Mouse (Mus musculus) cerebellum, adult 2 months (tissue): ENCODE measurements at regions not wholly inside any gene's neighbourhood (a gene's known extent, or its start where the extent isn't known, plus 50 kb on each side); places are given as distances from the start of the nearest gene placed in this dataset.

Experiments used
- CTCF ChIP-seq: fragments of 200-500 bp; IDR thresholded peaks from 2 replicates; pipeline ENCODE4 v1.5.1; 2011; ENCODE audit warnings: low read depth, mild to moderate bottlenecking, control low read depth, low read length, moderate library complexity, borderline replicate concordance; ENCODE audit not compliant: insufficient read depth
- POLR2A ChIP-seq: fragments of 200-500 bp; IDR thresholded peaks from 2 replicates; pipeline ENCODE4 v1.6.1; 2011; ENCODE audit warnings: low read length, control low read depth, borderline replicate concordance; ENCODE audit not compliant: insufficient read depth

DNA sequence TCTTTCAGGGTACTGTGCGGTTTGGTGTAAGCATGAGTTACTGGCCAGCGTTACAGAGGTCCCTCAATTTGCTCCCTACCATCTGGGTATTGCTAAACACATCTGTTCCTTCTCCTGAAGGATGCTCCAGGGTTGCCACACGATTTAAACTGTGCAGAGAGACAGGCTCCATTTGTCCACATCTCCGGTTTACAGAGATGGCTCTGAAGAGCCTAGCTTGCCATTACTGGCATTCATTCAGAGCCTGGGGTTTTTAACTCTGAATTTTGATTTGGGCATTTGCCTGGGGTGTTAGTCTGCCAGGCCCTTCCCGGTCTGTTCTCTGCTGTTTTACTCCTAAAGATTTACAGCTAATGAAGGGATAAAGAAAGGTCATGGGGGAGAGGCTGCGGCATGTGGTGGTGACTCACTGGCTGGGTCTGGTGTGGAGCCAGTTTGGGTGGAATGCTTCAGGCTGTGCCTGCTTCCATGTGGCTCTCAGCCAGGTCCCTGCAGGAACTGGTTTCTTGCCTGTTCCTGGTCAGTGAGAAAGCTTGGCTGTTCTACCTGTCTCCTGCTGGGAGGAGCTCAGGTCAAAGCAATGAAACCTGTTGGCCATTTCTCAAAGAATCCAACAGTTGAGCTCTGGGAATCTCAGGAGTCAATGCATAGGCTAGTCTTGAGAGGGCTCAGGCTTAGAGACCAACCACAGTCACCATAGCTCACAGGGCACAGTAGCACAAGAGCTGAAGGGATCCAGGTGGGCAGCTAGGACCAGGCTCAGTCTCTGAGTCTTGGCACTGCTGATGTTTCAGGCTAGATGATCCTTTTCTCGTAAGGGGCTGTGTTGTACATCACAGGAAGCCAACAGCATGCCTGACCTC lies 112.5 kb upstream of the Pgrmc2 start:
- TF ChIP-seq POLR2A (0 out of 2 replicates have a peak, but pooled peaks have one; percentile 12), CTCF (no peak)
